Mouse (Mus musculus) CH12.LX (cell line): ENCODE data around the gene Ubfd1.

ENCODE experiments used
- E2F4 ChIP-seq: IDR thresholded peaks from 2 replicates; pipeline ENCODE4 v1.6.1; 2011; ENCODE audit warnings: low read depth, low read length, improper control_type of control experiment; ENCODE audit not compliant: insufficient replicate concordance
- GABPA ChIP-seq: IDR thresholded peaks from 2 replicates; pipeline ENCODE4 v1.6.1; 2012; ENCODE audit warnings: low read depth, low read length, improper control_type of control experiment, inconsistent platforms; ENCODE audit not compliant: insufficient replicate concordance
- POLR2A ChIP-seq: IDR thresholded peaks from 2 replicates; pipeline ENCODE4 v1.6.1; 2011; ENCODE audit warnings: low read depth, mild to moderate bottlenecking, improper control_type of control experiment, low read length
- TBP ChIP-seq: conservative IDR thresholded peaks from 2 replicates; pipeline ENCODE4 v1.6.1; 2011; ENCODE audit warnings: low read depth, low read length, improper control_type of control experiment
- ZNF384 ChIP-seq: IDR thresholded peaks from 2 replicates; pipeline ENCODE4 v1.6.1; 2012; ENCODE audit warnings: low read depth, low read length, improper control_type of control experiment, inconsistent platforms

DNA sequence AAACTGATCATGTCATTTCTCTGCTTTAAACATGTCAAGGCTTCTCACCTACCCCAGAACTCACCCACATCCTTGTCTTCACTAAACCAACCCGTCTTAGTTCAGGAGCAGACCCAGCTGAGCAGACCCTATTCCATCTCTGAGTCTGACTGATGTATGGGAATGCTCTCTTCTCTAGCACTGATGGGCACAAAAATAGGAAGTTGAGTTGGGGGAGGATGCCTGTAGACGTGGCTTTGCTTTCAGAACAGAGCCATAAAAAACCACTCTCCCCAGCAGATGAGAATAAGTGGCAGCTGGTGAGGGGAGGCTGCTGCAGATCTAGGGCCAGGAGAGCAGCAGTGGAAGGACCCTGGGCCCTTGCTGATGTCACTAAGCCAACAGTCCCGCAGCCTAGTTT is 33.6 kb upstream of the Ubfd1 start:
- TF ChIP-seq E2F4: no peak
- no peak for TF ChIP-seq ZNF384
- TF ChIP-seq POLR2A: no peak
- no peak for TF ChIP-seq TBP
- TF ChIP-seq GABPA: no peak
